Mouse (Mus musculus) left cerebral cortex, postnatal 14 days (tissue): Measurements from ENCODE around the gene Map3k7cl. TPM values are rescaled to one million over a fixed set of nuclear protein-coding genes. Genes with fewer than 3 reads are reported as not detected.

Experiments
- DNase-seq, 2 experiments: peaks; one replicate each; pipeline ENCODE4 v3.0.0; 2021 to 2022; ENCODE audit warnings: low spot score in 2 of 2, mixed read lengths in 1 of 2
- intact Hi-C: fragments of 180-260 bp; cut with DNase I; formaldehyde crosslinking; loops from one replicate; pipeline ENCODE4 v1.15.1; 2025
- long read RNA-seq, 2 experiments: library from polyadenylated mRNA; stranded (forward); transcript quantifications; one replicate each; pipeline ENCODE4 v2.0.0; 2021
- total RNA-seq, 2 experiments: library from RNA; stranded (reverse); gene quantifications; 2 replicates each; pipeline ENCODE4 v1.2.3; 2021

Gene Map3k7cl
- total RNA-seq: under 1 TPM; 0.66 to 0.77 TPM
- long read RNA-seq, experiment 1: 0 reads
- long read RNA-seq, experiment 2: 0 reads

GRCm38 (mm10) chr16:87552907-87553691, at the start of gene Map3k7cl:
Gene Map3k7cl (plus strand): TSS chr16:87553330.
- DNase-seq: no peak
- intact Hi-C loops: no loop called here

DNA sequence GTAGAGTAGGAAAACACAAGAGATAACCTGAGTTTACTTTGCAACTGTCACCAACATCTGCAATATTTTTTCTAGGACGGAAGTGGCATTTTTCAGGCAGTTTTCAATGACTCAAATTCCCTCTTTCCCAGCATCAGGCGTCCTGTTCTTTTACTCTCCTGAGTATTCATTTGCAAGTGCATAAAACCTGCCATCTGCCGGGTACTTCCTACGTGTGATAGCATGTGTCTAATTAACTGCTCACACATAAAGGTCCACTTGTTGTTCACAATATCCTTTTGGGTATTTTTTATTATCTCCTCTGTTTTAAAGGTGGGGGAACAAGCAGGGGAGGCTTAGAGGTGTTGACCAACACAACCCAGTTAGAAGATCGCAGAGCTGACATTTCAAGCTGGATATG, 41.4 kb upstream of the Map3k7cl start:
- intact Hi-C loops: no loop called here
- DNase-seq: peak in 1 of 2 experiments; percentile 14

- DNase-seq: no peak
- intact Hi-C loops: no loop called here
These were observed 40.8 kb upstream of the Map3k7cl start for GRCm38 (mm10) chr16:87512331-87512730.

GRCm38 (mm10) chr16:87524228-87524627, 28.9 kb upstream of the Map3k7cl start:
- intact Hi-C loops: loop anchor here (5.0 kb wide), 1 partner anchor 68 kb away; no protein-coding TSS in a partner anchor
- DNase-seq: no peak

DNA sequence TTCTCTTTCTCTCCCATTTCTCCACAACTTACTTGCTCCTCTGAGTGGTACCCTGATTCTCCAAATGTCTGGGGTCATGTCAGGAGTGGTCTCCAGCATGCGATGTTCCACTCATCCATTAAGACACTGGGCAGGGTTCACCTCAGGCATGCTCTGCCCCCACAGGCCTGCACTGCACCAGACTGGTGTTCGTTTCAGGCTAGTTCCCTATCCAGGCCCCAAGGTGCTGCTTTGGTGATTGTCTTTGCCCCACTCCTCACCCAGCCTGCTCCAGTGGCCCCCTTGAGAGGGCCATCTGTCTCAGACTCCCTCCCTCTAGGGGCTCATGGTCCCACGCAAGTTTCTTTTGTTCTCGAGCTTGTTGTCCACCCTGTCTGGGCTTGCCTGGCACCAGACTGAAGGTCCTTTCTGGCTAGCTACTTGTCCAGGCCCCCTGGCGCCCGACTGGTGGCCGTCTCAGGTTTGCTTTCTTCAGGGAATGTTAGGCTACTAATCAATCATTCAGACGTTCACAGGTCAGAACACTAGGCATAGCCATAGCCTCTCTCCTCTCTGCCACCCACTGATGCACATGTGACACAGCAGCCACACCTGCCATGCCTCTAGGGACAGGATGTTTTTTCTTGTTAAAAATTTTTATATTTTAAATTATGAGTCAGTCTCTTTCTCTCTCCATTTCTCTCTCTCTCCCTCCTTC, 25.4 kb upstream of the Map3k7cl start:
- intact Hi-C loops: no loop called here

DNA sequence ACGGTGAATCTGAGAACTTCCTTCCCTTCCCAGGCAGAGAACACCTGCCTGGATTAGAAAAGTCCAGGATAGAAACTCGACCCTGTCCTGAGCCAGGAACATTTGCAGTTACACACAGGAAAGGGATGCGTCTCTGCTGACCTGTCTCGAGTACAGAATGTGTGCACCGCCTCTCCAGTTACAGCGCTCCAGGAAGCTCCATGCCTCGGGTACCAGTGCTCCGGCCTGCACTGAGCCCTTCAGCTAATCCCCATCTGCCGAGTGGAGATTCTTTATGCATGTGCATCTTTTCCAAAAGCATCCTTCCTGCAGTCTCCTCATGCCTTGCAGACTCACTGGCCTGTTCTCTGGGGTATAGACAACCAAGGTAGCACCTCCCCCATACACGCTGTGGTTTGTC, 24.4 kb upstream of the Map3k7cl start:
- no peak for DNase-seq
- intact Hi-C loops: no loop called here

More for the DNA sequence above, 25.4 kb upstream of the Map3k7cl start:
- no peak for DNase-seq

GRCm38 (mm10) chr16:87548348-87548747, 4.8 kb upstream of the Map3k7cl start:
- DNase-seq: no peak
- intact Hi-C loops: no loop called here

GRCm38 (mm10) chr16:87556320-87556719, 3.2 kb downstream of the Map3k7cl start:
- DNase-seq: no peak
- intact Hi-C loops: no loop called here

DNA sequence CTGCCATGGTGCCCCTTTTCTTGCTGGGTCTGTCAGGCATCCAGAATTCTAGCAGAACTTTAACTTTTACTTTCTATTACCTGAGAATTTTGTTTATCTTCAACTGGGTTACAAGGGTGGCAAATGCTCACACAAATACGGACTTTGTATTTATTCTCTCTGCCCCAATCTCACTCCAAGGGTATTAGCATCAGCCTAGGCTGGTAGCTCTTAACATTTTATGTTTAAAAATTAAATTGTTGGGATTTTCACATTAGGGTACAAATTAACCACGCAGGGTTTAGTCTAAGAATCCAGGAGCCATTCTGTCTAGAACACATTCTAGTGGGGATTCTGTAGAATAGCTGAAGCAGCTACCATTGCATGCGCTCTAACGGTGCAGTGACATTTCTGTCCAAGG, 8.4 kb downstream of the Map3k7cl start:
- intact Hi-C loops: no loop called here
- no peak for DNase-seq

- intact Hi-C loops: no loop called here
- peak; percentile 40 to 62 for DNase-seq
These were observed 10.4 kb downstream of the Map3k7cl start for GRCm38 (mm10) chr16:87563524-87563923.

- DNase-seq: no peak
- intact Hi-C loops: no loop called here
These were observed 11.4 kb downstream of the Map3k7cl start for GRCm38 (mm10) chr16:87564564-87564963.

DNA sequence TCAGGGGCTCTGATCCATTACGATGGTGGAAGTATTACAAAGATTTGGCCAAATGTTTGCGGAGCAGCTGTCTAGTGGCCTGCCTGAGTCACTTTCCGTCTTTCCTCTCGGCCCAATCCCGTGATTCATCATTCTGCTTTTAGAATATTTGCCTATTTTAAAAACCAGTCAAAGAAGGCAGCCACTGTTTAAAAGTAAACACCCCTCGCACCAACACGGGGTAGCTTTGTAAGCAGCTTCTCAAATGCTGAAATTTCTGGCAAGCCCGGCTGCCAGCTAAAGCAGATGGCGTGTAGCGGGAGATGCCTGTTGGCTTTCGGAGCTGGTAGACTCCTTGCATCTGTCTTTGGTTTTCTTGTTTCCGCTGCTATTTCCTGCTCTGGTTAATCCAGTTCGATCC, 14.4 kb downstream of the Map3k7cl start:
- intact Hi-C loops: no loop called here
- peak; percentile 62 to 69 for DNase-seq

GRCm38 (mm10) chr16:87568241-87568640, 15.1 kb downstream of the Map3k7cl start:
- no peak for DNase-seq
- intact Hi-C loops: no loop called here

GRCm38 (mm10) chr16:87569576-87570105, 16.5 kb downstream of the Map3k7cl start:
- intact Hi-C loops: no loop called here
- DNase-seq: peak; percentile 22 to 27

- intact Hi-C loops: no loop called here
- no peak for DNase-seq
These were observed 17.2 kb downstream of the Map3k7cl start for GRCm38 (mm10) chr16:87570334-87570733.

- intact Hi-C loops: no loop called here
- no peak for DNase-seq
These were observed 20.3 kb downstream of the Map3k7cl start for GRCm38 (mm10) chr16:87573409-87573808.

GRCm38 (mm10) chr16:87574160-87574559, 21.0 kb downstream of the Map3k7cl start:
- intact Hi-C loops: no loop called here
- DNase-seq: no peak

DNA sequence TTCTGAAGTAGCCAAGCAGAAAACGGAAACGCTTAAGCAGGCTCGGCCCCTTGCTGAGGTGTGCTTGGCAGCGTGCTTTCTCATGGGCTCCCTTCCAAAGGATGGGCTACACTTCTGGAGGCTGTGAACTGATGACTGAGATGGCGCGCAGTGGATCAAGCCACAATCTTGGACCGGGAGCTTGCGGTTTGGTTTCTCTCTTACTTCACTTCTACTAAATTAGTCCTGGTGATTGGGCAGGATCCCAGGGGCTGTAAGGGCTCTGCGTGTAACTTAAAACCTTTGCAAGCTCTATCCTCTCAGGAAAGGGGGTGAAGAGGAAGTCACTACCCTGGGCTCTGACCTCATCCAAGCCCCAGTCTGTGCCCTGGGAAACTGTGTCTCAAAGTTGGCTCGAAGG, 22.5 kb downstream of the Map3k7cl start:
- intact Hi-C loops: no loop called here
- DNase-seq: no peak

DNA sequence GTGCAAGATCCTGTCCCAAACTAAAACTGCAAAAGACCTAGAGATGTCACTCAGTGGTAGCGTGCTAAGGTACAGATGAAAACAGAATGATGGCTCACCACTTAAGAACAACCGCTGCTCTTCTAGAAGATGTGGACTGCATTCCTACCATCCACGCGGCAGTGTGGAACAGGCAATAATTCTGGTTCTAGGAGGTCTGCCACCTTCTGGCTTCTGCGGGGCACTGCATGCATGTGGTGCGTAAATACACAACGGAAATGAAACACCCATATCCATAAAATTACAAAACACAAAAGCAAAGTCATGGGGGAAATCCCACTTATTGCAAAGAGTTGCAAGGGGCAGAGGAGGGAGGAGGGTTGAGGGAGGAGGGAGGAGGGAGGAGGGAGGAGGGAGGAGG, 25.8 kb downstream of the Map3k7cl start:
- no peak for DNase-seq
- intact Hi-C loops: no loop called here

DNA sequence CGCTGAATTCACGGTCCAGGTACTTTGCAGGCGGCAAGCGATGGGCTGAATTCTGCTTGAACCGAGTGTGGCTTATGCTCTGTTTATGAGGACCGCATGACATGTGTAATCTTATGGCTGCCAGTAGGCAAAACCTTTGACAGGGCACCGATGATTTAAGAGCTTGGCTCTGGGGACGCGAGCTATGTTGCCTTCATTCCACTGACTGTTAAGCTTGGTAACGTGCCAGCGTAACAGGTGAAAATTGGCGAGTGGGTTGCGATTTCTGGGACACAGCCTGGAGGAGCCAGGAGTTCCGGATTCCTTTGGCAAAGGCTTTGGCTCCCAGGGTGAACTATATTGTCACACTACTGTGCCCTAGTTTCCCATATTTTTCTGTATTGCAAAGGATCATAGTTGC, 26.3 kb downstream of the Map3k7cl start:
- no peak for DNase-seq
- intact Hi-C loops: no loop called here

GRCm38 (mm10) chr16:87582776-87583175, 29.6 kb downstream of the Map3k7cl start:
- intact Hi-C loops: no loop called here
- DNase-seq: no peak
